ENCODE assay signal across 19 mouse cellular contexts in the genomic region with DNA sequence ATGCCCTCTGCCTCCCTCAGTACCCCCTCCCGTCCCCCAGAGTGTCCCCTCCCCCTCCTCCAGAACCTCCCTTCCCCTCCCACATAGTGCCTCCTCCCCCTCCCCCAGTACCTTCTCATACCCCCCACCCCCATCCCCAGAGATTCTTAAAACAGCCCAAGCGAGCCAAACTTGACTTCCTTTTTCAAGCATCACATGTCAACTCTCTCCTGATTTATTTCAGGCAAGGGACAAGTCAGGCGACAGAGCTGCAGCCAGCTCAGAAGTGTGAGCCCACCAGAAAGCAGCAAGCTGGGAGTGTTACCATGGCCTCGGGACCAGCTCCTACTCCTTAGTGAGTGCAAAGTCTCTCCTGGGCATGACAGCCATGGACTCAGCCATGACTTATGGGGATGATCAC. TPM values are rescaled to one million over a fixed set of nuclear protein-coding genes. Genes with fewer than 3 reads are reported as not detected.
DNase-seq lines count a peak whose midpoint lies in the region; ATAC-seq and TF ChIP-seq lines count a peak whose summit lies in the region.
"Had no signal": no experiment of that assay in that cellular context is flagged by ENCODE, and none has a peak within 500 bp of the region (broad histone marks: within the 10 kb centered on the region; RNA-seq: fewer than 3 reads in every experiment).

No protein-coding gene starts in this region.

- H3K27me3 ChIP-seq in forebrain, embryonic 15.5 days: no peaks in the 10 kb centered on the region
- H3K27me3 ChIP-seq in forebrain, embryonic 14.5 days (replicated peaks; ENCODE audit: control insufficient read depth, insufficient read depth, low read length): no peaks in the 10 kb centered on the region
- no peaks in the 10 kb centered on the region for H3K27me3 ChIP-seq in hindbrain, embryonic 12.5 days
- H3K27me3 ChIP-seq in hindbrain, embryonic 13.5 days: no peaks in the 10 kb centered on the region
- H3K27me3 ChIP-seq in midbrain, postnatal 0 days (ENCODE audit: insufficient read depth, low read length): no peaks in the 10 kb centered on the region
- no peaks in the 10 kb centered on the region for H3K27me3 ChIP-seq in midbrain, embryonic 13.5 days
- H3K27me3 ChIP-seq: intestine, embryonic 15.5 days; stomach, embryonic 15.5 days had no signal

- no peak for ATAC-seq in forebrain, embryonic 15.5 days (replicated peaks)
- ATAC-seq in forebrain, embryonic 14.5 days: no peak
- ATAC-seq in hindbrain, embryonic 12.5 days (ENCODE audit: low FRiP score): no peak
- ATAC-seq in hindbrain, embryonic 13.5 days (ENCODE audit: low FRiP score): no peak
- no peak for ATAC-seq in midbrain, postnatal 0 days (ENCODE audit: low FRiP score)
- no peak for ATAC-seq in midbrain, embryonic 13.5 days
- ATAC-seq: intestine, embryonic 15.5 days had no signal

- peaks cover 16% of the 10 kb centered on the region for H3K4me1 ChIP-seq in forebrain, embryonic 15.5 days
- H3K4me1 ChIP-seq in forebrain, embryonic 14.5 days (ENCODE audit: control insufficient read depth, insufficient read depth, low read length): no peaks in the 10 kb centered on the region
- H3K4me1 ChIP-seq in hindbrain, embryonic 12.5 days: peaks cover 31% of the 10 kb centered on the region
- peaks cover 29% of the 10 kb centered on the region for H3K4me1 ChIP-seq in hindbrain, embryonic 13.5 days (replicated peaks)
- no peaks in the 10 kb centered on the region; the same call in 1 of the 2 replicates for H3K4me1 ChIP-seq in midbrain, postnatal 0 days (ENCODE audit: insufficient read depth, low read length)
- H3K4me1 ChIP-seq in midbrain, embryonic 13.5 days (replicated peaks): peaks cover 21% of the 10 kb centered on the region

- no peak overlapping the region for H3K4me2 ChIP-seq in forebrain, embryonic 15.5 days (replicated peaks)
- no peak overlapping the region for H3K4me2 ChIP-seq in forebrain, embryonic 14.5 days (ENCODE audit: low read length)
- H3K4me2 ChIP-seq in hindbrain, embryonic 12.5 days (replicated peaks): no peak overlapping the region
- no peak overlapping the region for H3K4me2 ChIP-seq in hindbrain, embryonic 13.5 days
- no peak overlapping the region for H3K4me2 ChIP-seq in midbrain, postnatal 0 days (ENCODE audit: low read depth, low read length, poor library complexity, severe bottlenecking)
- no peak overlapping the region for H3K4me2 ChIP-seq in midbrain, embryonic 13.5 days (replicated peaks)
- H3K4me2 ChIP-seq: intestine, embryonic 15.5 days; stomach, embryonic 15.5 days had no signal

- H3K79me2 ChIP-seq in macrophage (ENCODE audit: inconsistent target): no peaks in the 10 kb centered on the region; the same call in 1 of the 2 replicates

- WGBS in forebrain, embryonic 15.5 days: 20% methylated on average over 4 of the region's 4 CpGs
- 19% methylated on average over 4 of the region's 4 CpGs for WGBS in forebrain, embryonic 14.5 days
- WGBS in hindbrain, embryonic 12.5 days: 9% methylated on average over 4 of the region's 4 CpGs
- 4% methylated on average over 4 of the region's 4 CpGs for WGBS in hindbrain, embryonic 13.5 days
- 14% methylated on average over 4 of the region's 4 CpGs for WGBS in midbrain, postnatal 0 days
- WGBS in midbrain, embryonic 13.5 days: 22% methylated on average over 4 of the region's 4 CpGs
- 17% methylated on average over 2 of the region's 4 CpGs for WGBS in macrophage (ENCODE audit: missing documents)

- H3K9me3 ChIP-seq in forebrain, embryonic 15.5 days: no peaks in the 10 kb centered on the region
- no peaks in the 10 kb centered on the region for H3K9me3 ChIP-seq in forebrain, embryonic 14.5 days (replicated peaks; ENCODE audit: control insufficient read depth, low read length)
- H3K9me3 ChIP-seq in hindbrain, embryonic 12.5 days (replicated peaks): no peaks in the 10 kb centered on the region; the same call in 1 of the 2 replicates
- no peaks in the 10 kb centered on the region for H3K9me3 ChIP-seq in hindbrain, embryonic 13.5 days
- no peaks in the 10 kb centered on the region for H3K9me3 ChIP-seq in midbrain, postnatal 0 days (ENCODE audit: low read length)
- no peaks in the 10 kb centered on the region for H3K9me3 ChIP-seq in midbrain, embryonic 13.5 days
- H3K9me3 ChIP-seq: intestine, embryonic 15.5 days; stomach, embryonic 15.5 days had no signal

- H3K36me3 ChIP-seq in forebrain, embryonic 15.5 days: no peaks in the 10 kb centered on the region
- H3K36me3 ChIP-seq in forebrain, embryonic 14.5 days (ENCODE audit: control insufficient read depth, insufficient read depth, low read length): no peaks in the 10 kb centered on the region
- no peaks in the 10 kb centered on the region for H3K36me3 ChIP-seq in hindbrain, embryonic 12.5 days
- H3K36me3 ChIP-seq in hindbrain, embryonic 13.5 days: no peaks in the 10 kb centered on the region
- no peaks in the 10 kb centered on the region for H3K36me3 ChIP-seq in midbrain, postnatal 0 days (ENCODE audit: insufficient read depth, low read length)
- no peaks in the 10 kb centered on the region for H3K36me3 ChIP-seq in midbrain, embryonic 13.5 days
- no peaks in the 10 kb centered on the region for H3K36me3 ChIP-seq in macrophage (ENCODE audit: inconsistent target)
- H3K36me3 ChIP-seq: intestine, embryonic 15.5 days; stomach, embryonic 15.5 days had no signal

- 0 out of 2 replicates have a peak overlapping the region, but pooled peaks have one; percentile 60 for H3K27ac ChIP-seq in forebrain, embryonic 15.5 days (replicated peaks)
- no peak overlapping the region; the same call in 1 of the 2 replicates for H3K27ac ChIP-seq in forebrain, embryonic 14.5 days (ENCODE audit: low read depth, low read length)
- H3K27ac ChIP-seq in hindbrain, embryonic 12.5 days: peak overlapping the region; percentile 68; the same call in 1 of the 2 replicates
- no peak overlapping the region for H3K27ac ChIP-seq in hindbrain, embryonic 13.5 days
- H3K27ac ChIP-seq in midbrain, postnatal 0 days (ENCODE audit: low read depth, low read length): peak overlapping the region; percentile 47; the same call in 1 of the 2 replicates
- H3K27ac ChIP-seq in midbrain, embryonic 13.5 days: no peak overlapping the region
- H3K27ac ChIP-seq in macrophage: peak overlapping the region; percentile 96

- no peak for DNase-seq in forebrain, embryonic 14.5 days (ENCODE audit: low spot score)
- DNase-seq in midbrain, postnatal 0 days (ENCODE audit: low spot score): no peak
- DNase-seq in frontal cortex, postnatal 10 days (ENCODE audit: low spot score in 2 of 2): no peak
- DNase-seq: B cell, adult 2 months; cerebellum, postnatal 10 days; gastrocnemius, postnatal 14 days; lung, adult 18-20 months; right cerebral cortex, postnatal 4 days had no signal

- no peak overlapping the region for H3K9ac ChIP-seq in forebrain, embryonic 15.5 days (replicated peaks)
- H3K9ac ChIP-seq in forebrain, embryonic 14.5 days (ENCODE audit: low read length): no peak overlapping the region
- H3K9ac ChIP-seq in hindbrain, embryonic 12.5 days: no peak overlapping the region
- no peak overlapping the region for H3K9ac ChIP-seq in hindbrain, embryonic 13.5 days
- no peak overlapping the region for H3K9ac ChIP-seq in midbrain, postnatal 0 days (replicated peaks; ENCODE audit: low read length, poor library complexity, severe bottlenecking)
- H3K9ac ChIP-seq in midbrain, embryonic 13.5 days (replicated peaks): no peak overlapping the region
- H3K9ac ChIP-seq: intestine, embryonic 15.5 days; stomach, embryonic 15.5 days had no signal

- H3K4me3 ChIP-seq in forebrain, embryonic 15.5 days: no peak overlapping the region
- no peak overlapping the region for H3K4me3 ChIP-seq in forebrain, embryonic 14.5 days (ENCODE audit: low read depth, low read length)
- no peak overlapping the region for H3K4me3 ChIP-seq in hindbrain, embryonic 12.5 days
- no peak overlapping the region for H3K4me3 ChIP-seq in hindbrain, embryonic 13.5 days
- no peak overlapping the region for H3K4me3 ChIP-seq in midbrain, postnatal 0 days (ENCODE audit: low read depth, low read length)
- no peak overlapping the region for H3K4me3 ChIP-seq in midbrain, embryonic 13.5 days (replicated peaks)
- no peak overlapping the region for H3K4me3 ChIP-seq in macrophage (ENCODE audit: inconsistent target)
- H3K4me3 ChIP-seq: intestine, embryonic 15.5 days; stomach, embryonic 15.5 days had no signal

- TF ChIP-seq CTCF in midbrain, postnatal 0 days (IDR thresholded peaks at IDR 0.05): no peak

RNA-seq across cellular contexts. Expression of a gene that starts 30.0 kb away (rescaled TPM):
- polyA plus RNA-seq in forebrain, embryonic 15.5 days (2015; fragmentation: Nextera tagmentation; extraction: Ambion mirVana): 0.73 and 0.80 TPM in 2 replicates
- 0.48 and 0.70 TPM in 2 replicates for polyA plus RNA-seq in forebrain, embryonic 14.5 days (2014; fragmentation: Nextera tagmentation; extraction: Ambion mirVana)
- polyA plus RNA-seq in hindbrain, embryonic 12.5 days (2016; fragmentation: Nextera tagmentation; extraction: Ambion mirVana): 0.74 and 0.81 TPM in 2 replicates
- polyA plus RNA-seq in hindbrain, embryonic 13.5 days (2015; fragmentation: Nextera tagmentation; extraction: Ambion mirVana): 0.31 and 0.68 TPM in 2 replicates
- 1.4 and 3.0 TPM in 2 replicates for total RNA-seq in midbrain, postnatal 0 days (2014; rRNA removed)
- 2.2 and 3.1 TPM in 2 replicates for polyA plus RNA-seq in midbrain, postnatal 0 days (2015; fragmentation: Nextera tagmentation; extraction: Ambion mirVana)
- 0.27 and 0.42 TPM in 2 replicates for polyA plus RNA-seq in midbrain, embryonic 13.5 days (2015; fragmentation: Nextera tagmentation; extraction: Ambion mirVana)
- 1 to 10 TPM in 1 of 26 experiments, not detected in 25; 3.9 TPM for total RNA-seq in macrophage (2018; cell fraction: chromatin; rRNA removed)
- not detected for total RNA-seq in macrophage (2018; cell fraction: cytosol; rRNA removed)
- total RNA-seq in macrophage (2018; cell fraction: nucleus; rRNA removed): 1 to 10 TPM in 1 of 26 experiments, under 1 TPM in 1, not detected in 24; 0.80 to 3.0 TPM
- not detected in 3 replicates for polyA plus RNA-seq in macrophage (2018)

RNA-seq across cellular contexts. Expression of a gene that starts 41.4 kb away (rescaled TPM):
- polyA plus RNA-seq in forebrain, embryonic 15.5 days (2015; fragmentation: Nextera tagmentation; extraction: Ambion mirVana): not detected in 2 replicates
- polyA plus RNA-seq in forebrain, embryonic 14.5 days (2014; fragmentation: Nextera tagmentation; extraction: Ambion mirVana): not detected in 2 replicates
- polyA plus RNA-seq in hindbrain, embryonic 12.5 days (2016; fragmentation: Nextera tagmentation; extraction: Ambion mirVana): not detected in 2 replicates
- polyA plus RNA-seq in hindbrain, embryonic 13.5 days (2015; fragmentation: Nextera tagmentation; extraction: Ambion mirVana): not detected in 2 replicates
- not detected in 2 replicates for total RNA-seq in midbrain, postnatal 0 days (2014; rRNA removed)
- polyA plus RNA-seq in midbrain, postnatal 0 days (2015; fragmentation: Nextera tagmentation; extraction: Ambion mirVana): not detected in 2 replicates
- polyA plus RNA-seq in midbrain, embryonic 13.5 days (2015; fragmentation: Nextera tagmentation; extraction: Ambion mirVana): not detected in 2 replicates
- total RNA-seq in macrophage (2018; cell fraction: chromatin; rRNA removed): not detected
- not detected for total RNA-seq in macrophage (2018; cell fraction: cytosol; rRNA removed)
- not detected for total RNA-seq in macrophage (2018; cell fraction: nucleus; rRNA removed)
- polyA plus RNA-seq in macrophage (2018): not detected in 3 replicates
- total RNA-seq: gastrocnemius, postnatal 14 days; layer of hippocampus, postnatal 10 days had no signal
- polyA plus RNA-seq: intestine, embryonic 15.5 days; limb, embryonic 11.5 days; midbrain, embryonic 14.5 days; stomach, embryonic 15.5 days; urinary bladder, adult 2 months had no signal

Comparison
In these comparisons a context has a peak if more than half of its experiments do, and no peak if none do; other contexts are left out.
1. H3K27ac ChIP-seq: peak in forebrain, embryonic 15.5 days (single experiment), hindbrain, embryonic 12.5 days (single experiment), midbrain, postnatal 0 days (single experiment) and macrophage (single experiment); none in forebrain, embryonic 14.5 days (single experiment), hindbrain, embryonic 13.5 days (single experiment) and midbrain, embryonic 13.5 days (single experiment).